In the genomic region with DNA sequence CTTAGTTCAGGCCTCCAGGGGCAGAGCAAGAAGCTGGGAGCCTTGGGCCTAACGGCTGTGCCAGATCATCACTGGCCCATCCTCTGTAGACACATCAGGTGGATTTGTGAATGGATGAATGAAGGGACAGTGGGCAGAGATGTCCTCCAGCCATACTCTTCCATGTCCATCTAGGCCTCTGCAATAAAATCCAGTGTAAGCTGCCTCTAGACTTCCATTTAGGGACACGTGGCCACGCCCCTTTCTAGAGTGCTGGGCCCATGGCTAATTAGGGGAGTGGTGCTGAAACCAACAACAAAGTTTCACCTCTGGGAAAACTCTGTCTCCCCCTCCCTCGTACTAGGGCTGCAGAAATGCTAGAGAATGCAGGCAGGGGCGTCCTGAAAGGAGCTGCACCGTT, we compare ENCODE assay signal across 9 mouse cellular contexts. TPM values are rescaled to one million over a fixed set of nuclear protein-coding genes. Genes with fewer than 3 reads are reported as not detected.
DNase-seq lines count a peak whose midpoint lies in the region; ATAC-seq and TF ChIP-seq lines count a peak whose summit lies in the region.
"Had no signal": no experiment of that assay in that cellular context is flagged by ENCODE, and none has a peak within 500 bp of the region (broad histone marks: within the 10 kb centered on the region; RNA-seq: fewer than 3 reads in every experiment).

No protein-coding gene starts in this region.

- H3K9ac ChIP-seq in liver, embryonic 14.5 days (replicated peaks), result no peak overlapping the region

- DNase-seq in gastrocnemius, adult 2 months, result no peak
- no peak for DNase-seq in gastrocnemius, postnatal 4 days (ENCODE audit: low spot score in 2 of 2)
- DNase-seq in retina, postnatal 1 day, result peak; percentile 55
- DNase-seq in retina, embryonic 14.5 days (ENCODE audit: low spot score), result no peak
- no peak for DNase-seq in liver, embryonic 14.5 days (ENCODE audit: low read depth in 3 of 3, low spot score in 3 of 3)
- DNase-seq in urinary bladder, postnatal 4 days (ENCODE audit: low spot score in 2 of 2), result no peak
- DNase-seq in left cerebral cortex, postnatal 10 days (ENCODE audit: extremely low spot score in 1 of 2, low spot score in 2 of 2), result no peak

- WGBS in liver, embryonic 14.5 days (ENCODE audit: insufficient replicate concordance), result 20% methylated on average over 6 of the region's 6 CpGs

- H3K4me2 ChIP-seq in liver, embryonic 14.5 days (ENCODE audit: low read depth), result peak overlapping the region; percentile 22; the same call in 1 of the 2 replicates

- intact Hi-C loops in gastrocnemius, adult 2 months (cut with DNase I), result no loop called here
- intact Hi-C loops in left cerebral cortex, postnatal 10 days (cut with DNase I), result no loop called here

- no peak for ATAC-seq in liver, embryonic 14.5 days (ENCODE audit: insufficient read depth)
- no peak for ATAC-seq in erythroid progenitor cell, adult 5-6 weeks (replicated peaks; ENCODE audit: low FRiP score, poor library complexity, severe bottlenecking)

- H3K9me3 ChIP-seq in liver, embryonic 14.5 days (ENCODE audit: control insufficient read depth, low read length), result no peaks in the 10 kb centered on the region

- peaks cover 33% of the 10 kb centered on the region for H3K27me3 ChIP-seq in liver, embryonic 14.5 days (ENCODE audit: control insufficient read depth, insufficient read depth, low read length)

- TF ChIP-seq EP300 in liver, embryonic 14.5 days (IDR thresholded peaks at IDR 0.05; ENCODE audit: low read depth), result no peak

- no peaks in the 10 kb centered on the region for H3K4me1 ChIP-seq in liver, embryonic 14.5 days (replicated peaks; ENCODE audit: control insufficient read depth in 2 of 2, insufficient read depth in 2 of 2, low read length in 1 of 2)

- H3K27ac ChIP-seq in gastrocnemius, adult 2 months, result no peak overlapping the region
- no peak overlapping the region for H3K27ac ChIP-seq in liver, embryonic 14.5 days

- peak overlapping the region; percentile 55 for H3K4me3 ChIP-seq in gastrocnemius, adult 2 months
- no peak overlapping the region for H3K4me3 ChIP-seq in liver, embryonic 14.5 days (ENCODE audit: insufficient read depth in 1 of 2, low read depth in 2 of 2, low read length in 2 of 2)

- no peak for TF ChIP-seq CTCF in gastrocnemius, adult 2 months (IDR thresholded peaks at IDR 0.05)
- TF ChIP-seq CTCF in liver, embryonic 14.5 days (IDR thresholded peaks at IDR 0.05; ENCODE audit: low read depth), result no peak

- H3K36me3 ChIP-seq in liver, embryonic 14.5 days (replicated peaks; ENCODE audit: control insufficient read depth, insufficient read depth, low read depth), result no peaks in the 10 kb centered on the region

RNA-seq across cellular contexts. Expression of a gene that starts 0.4 kb away (rescaled TPM):
- not detected for total RNA-seq in gastrocnemius, adult 2 months (2021)
- total RNA-seq in gastrocnemius, postnatal 4 days (2021), result not detected
- polyA plus RNA-seq in liver, embryonic 14.5 days (2012; rRNA removed), result not detected in 2 replicates
- not detected in 2 replicates for polyA plus RNA-seq in liver, embryonic 14.5 days (2014; fragmentation: Nextera tagmentation; extraction: Ambion mirVana)
- total RNA-seq in erythroid progenitor cell, adult 5-6 weeks (2015; ENCODE audit: low replicate concordance), result not detected in 2 replicates
- total RNA-seq in erythroid progenitor cell, adult 5-6 weeks (2017; ENCODE audit: low replicate concordance), result not detected in 2 replicates
- total RNA-seq in left cerebral cortex, postnatal 10 days (2021), result under 1 TPM in 1 of 2 experiments, not detected in 1; 0.49 TPM
- total RNA-seq: liver, adult 2 months had no signal
- polyA plus RNA-seq: liver, adult 2 months had no signal

RNA-seq across cellular contexts. Expression of a gene that starts 5.9 kb away (rescaled TPM):
- total RNA-seq in gastrocnemius, adult 2 months (2021), result not detected
- total RNA-seq in gastrocnemius, postnatal 4 days (2021), result not detected
- 0.01 TPM in 1 of 2 replicates, not detected in the other for polyA plus RNA-seq in liver, embryonic 14.5 days (2012; rRNA removed)
- 0.05 TPM in 1 of 2 replicates, not detected in the other for polyA plus RNA-seq in liver, embryonic 14.5 days (2014; fragmentation: Nextera tagmentation; extraction: Ambion mirVana)
- total RNA-seq in erythroid progenitor cell, adult 5-6 weeks (2015; ENCODE audit: low replicate concordance), result not detected in 2 replicates
- total RNA-seq in erythroid progenitor cell, adult 5-6 weeks (2017; ENCODE audit: low replicate concordance), result not detected in 2 replicates
- under 1 TPM; 0.16 to 0.64 TPM for total RNA-seq in left cerebral cortex, postnatal 10 days (2021)
- total RNA-seq: liver, adult 2 months had no signal
- polyA plus RNA-seq: liver, adult 2 months had no signal

RNA-seq across cellular contexts. Expression of a gene that starts 49.7 kb away (rescaled TPM):
- not detected for total RNA-seq in gastrocnemius, adult 2 months (2021)
- not detected for total RNA-seq in gastrocnemius, postnatal 4 days (2021)
- polyA plus RNA-seq in liver, embryonic 14.5 days (2012; rRNA removed), result not detected in 2 replicates
- polyA plus RNA-seq in liver, embryonic 14.5 days (2014; fragmentation: Nextera tagmentation; extraction: Ambion mirVana), result not detected in 2 replicates
- total RNA-seq in erythroid progenitor cell, adult 5-6 weeks (2015; ENCODE audit: low replicate concordance), result not detected in 2 replicates
- total RNA-seq in erythroid progenitor cell, adult 5-6 weeks (2017; ENCODE audit: low replicate concordance), result not detected in 2 replicates
- total RNA-seq in left cerebral cortex, postnatal 10 days (2021), result under 1 TPM; 0.21 to 0.22 TPM
- total RNA-seq: liver, adult 2 months had no signal
- polyA plus RNA-seq: liver, adult 2 months had no signal

RNA-seq across cellular contexts. Expression of a gene that starts 51.1 kb away (rescaled TPM):
- 10 to 100 TPM; 24.4 to 28.0 TPM for total RNA-seq in gastrocnemius, adult 2 months (2021)
- total RNA-seq in gastrocnemius, postnatal 4 days (2021), result 10 to 100 TPM; 45.8 to 47.8 TPM
- polyA plus RNA-seq in liver, embryonic 14.5 days (2012; rRNA removed), result 29.1 and 34.8 TPM in 2 replicates
- polyA plus RNA-seq in liver, embryonic 14.5 days (2014; fragmentation: Nextera tagmentation; extraction: Ambion mirVana), result 21.3 and 24.7 TPM in 2 replicates
- total RNA-seq in erythroid progenitor cell, adult 5-6 weeks (2015; ENCODE audit: low replicate concordance), result 82.9 and 104 TPM in 2 replicates
- total RNA-seq in erythroid progenitor cell, adult 5-6 weeks (2017; ENCODE audit: low replicate concordance), result 116 and 146 TPM in 2 replicates
- total RNA-seq in left cerebral cortex, postnatal 10 days (2021), result 10 to 100 TPM; 42.9 to 44.9 TPM
